Mouse (Mus musculus): ENCODE measurements around the gene Hspa13. TPM values are rescaled to one million over a fixed set of nuclear protein-coding genes. Genes with fewer than 3 reads are reported as not detected.

Hspa13 gene
- 1 to 10 TPM; 7.8 to 9.1 TPM for total RNA-seq (2021)
- long read RNA-seq, experiment 1, full-length matches to known transcripts: 2 of 6 reads
- long read RNA-seq, experiment 1, partial matches to known transcripts: 0 of 6 reads
- long read RNA-seq, experiment 1, other reads (novel, unspliced or antisense): 4 of 6 reads
- long read RNA-seq, experiment 2, full-length matches to known transcripts: 4 of 7 reads
- long read RNA-seq, experiment 2, partial matches to known transcripts: 1 of 7 reads
- long read RNA-seq, experiment 2, other reads (novel, unspliced or antisense): 2 of 7 reads

DNA sequence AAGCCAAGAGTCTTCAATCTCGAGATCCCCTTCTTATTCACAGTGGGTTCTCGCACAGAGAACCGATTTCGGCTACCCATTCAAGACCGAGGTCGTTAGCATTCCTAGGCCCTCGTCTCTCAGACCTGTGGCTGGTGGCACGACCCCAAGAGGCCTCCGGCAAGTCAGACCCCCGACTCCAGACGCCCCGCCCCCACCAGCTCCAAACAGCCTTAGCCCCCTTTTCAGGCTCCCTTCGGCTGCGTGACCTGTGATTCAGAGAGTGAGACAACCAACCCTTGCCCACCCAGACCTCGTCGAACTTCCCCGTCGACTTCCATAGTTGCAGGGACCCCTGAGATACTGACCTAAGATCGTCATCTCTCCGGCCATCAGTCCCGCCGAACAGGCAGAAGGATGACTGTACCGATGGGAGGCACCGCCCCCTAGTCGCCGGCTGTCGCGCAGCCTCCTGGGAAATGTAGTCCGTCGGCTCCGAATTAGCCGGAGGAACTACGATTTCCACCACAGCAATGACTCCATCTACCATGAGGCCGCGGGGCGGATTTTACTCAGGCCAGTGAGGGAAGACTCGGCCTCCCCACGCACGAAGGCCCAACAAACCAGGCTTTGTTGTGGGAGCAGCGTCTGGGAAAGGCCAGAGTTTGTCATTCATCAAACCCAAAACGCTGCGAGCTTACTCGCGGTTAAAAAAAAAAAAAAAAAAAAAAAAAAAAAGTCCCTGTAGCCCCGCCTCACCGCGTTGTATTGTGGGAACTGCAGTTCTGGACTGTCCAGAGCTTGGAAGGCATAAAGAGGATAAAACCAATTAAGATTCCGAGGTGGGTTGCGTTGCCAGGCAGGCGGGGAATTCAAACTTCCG, at the start of gene Hspa13:
Hspa13 (minus strand) TSS at position 717 of the 862 bp plus-strand sequence.
- peak; percentile 60 for TF ChIP-seq CTCF (IDR thresholded peaks at IDR 0.05)
- DNase-seq: peak; percentile 97
- Histone ChIP-seq H3K27ac (peak within 1 kb of the TSS; percentile 78), H3K4me3 (peak within 1 kb of the TSS; percentile 76)
- intact Hi-C loops (cut with DNase I): no loop called here

DNA sequence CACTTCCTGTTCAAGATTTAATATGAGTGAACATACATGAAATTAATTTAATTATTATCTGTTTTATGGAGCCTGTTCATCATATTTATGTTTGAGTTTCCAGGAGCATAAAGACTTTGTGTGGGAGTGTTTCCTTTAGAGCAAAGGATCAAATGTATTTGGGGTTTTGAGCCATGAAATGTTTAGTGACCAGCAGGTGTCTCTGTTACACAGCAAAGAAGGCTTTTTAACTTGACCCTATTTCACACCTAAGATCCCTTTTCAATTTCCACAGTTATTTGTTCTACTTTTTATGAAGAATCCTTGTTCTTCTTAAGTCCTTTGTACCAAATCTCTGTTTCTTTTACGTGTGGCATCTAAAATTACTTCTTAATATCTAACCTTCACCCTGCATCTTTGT, 12.4 kb upstream of the Hspa13 start:
- no peak for DNase-seq
- no peak overlapping the region for H3K4me3 ChIP-seq
- no peak overlapping the region for H3K27ac ChIP-seq
- intact Hi-C loops (cut with DNase I): loop anchor here (10.0 kb wide), 1 partner anchor 1116 kb away; no protein-coding TSS in a partner anchor
- peak; percentile 60 for TF ChIP-seq CTCF (IDR thresholded peaks at IDR 0.05)

GRCm38 (mm10) chr16:75773222-75773621, 6.3 kb upstream of the Hspa13 start:
- Histone ChIP-seq H3K4me3 (no peak overlapping the region), H3K27ac (no peak overlapping the region)
- TF ChIP-seq CTCF (IDR thresholded peaks at IDR 0.05): no peak
- DNase-seq: no peak
- intact Hi-C loops (cut with DNase I): loop anchor here (10.0 kb wide), 1 partner anchor 1122 kb away; no protein-coding TSS in a partner anchor

- peak overlapping the region; percentile 76 for H3K4me3 ChIP-seq
- DNase-seq: no peak
- H3K27ac ChIP-seq: peak overlapping the region; percentile 78
- intact Hi-C loops (cut with DNase I): no loop called here
- TF ChIP-seq CTCF (IDR thresholded peaks at IDR 0.05): no peak
Observed at GRCm38 (mm10) chr16:75767250-75768002, 522 bp upstream of the Hspa13 start.

GRCm38 (mm10) chr16:75752876-75753275, 14.0 kb downstream of the Hspa13 start:
- intact Hi-C loops (cut with DNase I): no loop called here
- Histone ChIP-seq H3K27ac (no peak overlapping the region), H3K4me3 (no peak overlapping the region)
- no peak for DNase-seq
- no peak for TF ChIP-seq CTCF (IDR thresholded peaks at IDR 0.05)

DNA sequence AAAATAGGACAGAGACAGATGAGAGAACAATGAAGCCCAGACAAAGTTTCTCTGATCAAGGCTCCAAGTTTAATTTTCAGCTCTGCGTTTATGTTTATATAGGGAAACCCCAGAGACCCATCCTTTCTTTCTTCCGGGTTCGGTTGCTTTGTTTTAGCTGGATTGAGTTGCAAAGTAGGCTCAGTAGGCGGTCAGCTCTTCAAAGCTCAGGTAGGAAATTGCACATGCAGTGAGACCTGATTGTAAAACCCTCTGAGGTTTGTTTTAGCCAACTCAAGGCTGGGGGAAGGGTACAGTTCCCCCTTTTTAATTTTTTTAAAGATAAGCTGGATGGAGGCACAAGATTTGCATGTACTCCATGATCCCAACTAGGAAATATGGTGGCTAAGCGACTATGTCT, 16.8 kb downstream of the Hspa13 start:
- no peak for TF ChIP-seq CTCF (IDR thresholded peaks at IDR 0.05)
- no peak overlapping the region for H3K27ac ChIP-seq
- DNase-seq: no peak
- intact Hi-C loops (cut with DNase I): no loop called here
- no peak overlapping the region for H3K4me3 ChIP-seq

- H3K4me3 ChIP-seq: no peak overlapping the region
Observed at GRCm38 (mm10) chr16:75748926-75749325, 18.0 kb downstream of the Hspa13 start.

GRCm38 (mm10) chr16:75744014-75744413, 22.9 kb downstream of the Hspa13 start:
- TF ChIP-seq CTCF (IDR thresholded peaks at IDR 0.05): no peak
- Histone ChIP-seq H3K4me3 (no peak overlapping the region), H3K27ac (no peak overlapping the region)
- intact Hi-C loops (cut with DNase I): no loop called here
- no peak for DNase-seq

More at GRCm38 (mm10) chr16:75748926-75749325, 18.0 kb downstream of the Hspa13 start:
- intact Hi-C loops (cut with DNase I): no loop called here
- no peak for DNase-seq
- H3K27ac ChIP-seq: no peak overlapping the region
- no peak for TF ChIP-seq CTCF (IDR thresholded peaks at IDR 0.05)

DNA sequence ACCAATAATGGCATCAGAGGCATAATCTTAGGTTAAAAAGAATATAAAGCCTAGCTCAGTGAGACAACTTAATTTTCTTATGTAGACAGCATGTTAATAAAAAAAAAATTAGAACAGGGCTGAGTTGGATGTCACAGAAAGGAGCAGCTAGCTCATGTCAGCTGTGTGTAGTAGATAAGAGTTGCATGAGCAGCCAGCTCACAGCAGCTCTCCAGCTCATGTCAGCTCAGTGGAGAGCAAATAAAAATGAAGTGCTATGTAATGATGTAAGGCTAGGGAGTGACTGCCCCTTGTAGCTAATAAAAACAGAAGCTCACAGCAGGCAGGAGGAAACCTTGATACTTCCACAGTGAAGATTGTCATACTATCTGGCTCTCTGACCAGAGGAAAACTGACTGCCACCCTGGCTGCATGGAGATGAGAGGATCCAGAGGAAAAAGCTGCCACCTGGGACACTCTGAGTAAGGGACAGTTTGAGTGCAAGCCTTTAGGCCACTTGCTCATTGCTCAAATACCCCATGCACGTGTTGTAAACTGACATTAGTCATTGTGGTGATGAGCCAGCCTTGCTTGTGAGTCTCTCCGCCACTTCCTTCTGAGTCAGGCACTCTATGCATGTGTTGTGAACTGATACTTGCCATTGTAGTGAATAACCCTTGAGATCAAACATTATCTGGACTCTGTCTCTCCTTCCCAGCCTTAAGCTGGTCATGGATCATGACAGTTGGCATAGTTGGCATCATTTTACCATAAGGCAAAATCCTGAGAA, 49.3 kb downstream of the Hspa13 start:
- no peak overlapping the region for H3K4me3 ChIP-seq
- no peak overlapping the region for H3K27ac ChIP-seq
- intact Hi-C loops (cut with DNase I): no loop called here
- TF ChIP-seq CTCF (IDR thresholded peaks at IDR 0.05): no peak
- no peak for DNase-seq

DNA sequence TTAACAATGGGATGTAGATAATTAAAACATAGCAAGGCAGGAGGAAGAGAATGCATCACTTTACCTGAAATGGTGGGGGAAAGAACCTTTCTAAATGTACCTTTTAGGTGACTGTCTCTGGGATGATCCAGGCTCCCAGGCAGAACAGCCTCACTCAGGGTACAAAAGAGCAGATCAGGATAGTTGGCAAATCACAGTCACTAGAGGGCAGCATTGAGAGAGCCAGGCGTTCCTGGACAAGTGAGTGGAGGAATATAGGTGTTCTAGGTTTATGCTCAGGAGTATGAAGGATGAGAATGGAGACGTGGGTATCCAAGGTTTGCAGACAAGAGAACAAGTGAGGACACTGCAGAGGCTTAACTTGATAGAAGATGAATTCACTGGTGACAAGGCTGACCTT, 70.7 kb downstream of the Hspa13 start:
- intact Hi-C loops (cut with DNase I): loop anchor here (2.0 kb wide), 1 partner anchor 1203 kb away; no protein-coding TSS in a partner anchor
- Histone ChIP-seq H3K4me3 (no peak overlapping the region), H3K27ac (no peak overlapping the region)
- peak; percentile 20 for DNase-seq
- TF ChIP-seq CTCF (IDR thresholded peaks at IDR 0.05): peak; percentile 74

Small RNA genes lying within 50 kb of the gene (microRNA-seq; reads per million reads assigned to microRNA genes)
- gene Gm22923: not detected

Other genes starting within 250 kb of the Hspa13 start
- not detected for gene Lipi, start 181.0 kb downstream of the Hspa13 start, total RNA-seq (2021)
- gene Rbm11, start 174.3 kb downstream of the Hspa13 start, total RNA-seq (2021): not detected